Mouse (Mus musculus) kidney, adult 2 months (tissue): ENCODE measurements around the gene Max.

Source experiments
- CTCF ChIP-seq: fragments of 200-500 bp; conservative IDR thresholded peaks from 2 replicates; pipeline ENCODE4 v1.5.1; 2011; ENCODE audit warnings: low read depth, mild to moderate bottlenecking, control low read depth, low read length, moderate library complexity, mixed read lengths; ENCODE audit not compliant: insufficient read depth, insufficient read length
- POLR2A ChIP-seq: fragments of 200-500 bp; IDR thresholded peaks from one replicate; pipeline ENCODE4 v1.6.1; 2011; ENCODE audit warnings: low read depth, low read length, control low read depth

DNA sequence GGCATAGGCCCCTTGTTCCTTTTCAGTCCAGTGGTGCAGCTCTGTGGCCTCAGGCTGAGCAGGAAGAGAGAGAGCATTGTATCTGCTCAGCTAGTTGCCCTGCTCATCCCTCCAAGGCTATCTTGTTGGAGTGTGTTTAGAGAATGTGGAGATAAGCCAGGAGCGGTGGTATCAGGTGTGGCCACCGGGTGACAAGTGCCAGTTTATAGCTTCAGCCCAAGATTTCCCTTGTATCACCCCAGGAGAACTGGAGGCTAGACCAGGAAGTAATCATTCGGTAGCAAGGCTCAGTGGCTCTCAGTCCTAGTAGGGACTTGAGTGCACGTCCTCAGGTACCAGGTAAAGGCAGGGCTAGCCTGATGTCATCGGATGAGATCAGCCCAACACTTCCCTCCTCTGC lies 52.8 kb downstream of the Max start:
- no peak for TF ChIP-seq CTCF
- no peak for TF ChIP-seq POLR2A
